Mouse (Mus musculus) spleen, adult 2 months (tissue): ENCODE results near the gene Hoxd13.

Source experiments
- CTCF ChIP-seq: fragments of 200-500 bp; IDR thresholded peaks from 2 replicates; pipeline ENCODE4 v1.5.1; 2011; ENCODE audit warnings: mild to moderate bottlenecking, inconsistent platforms; ENCODE audit not compliant: insufficient read depth, insufficient read length, insufficient replicate concordance; ENCODE audit errors: extremely low read depth
- POLR2A ChIP-seq: fragments of 200-500 bp; IDR thresholded peaks from 2 replicates; pipeline ENCODE4 v1.6.1; 2011; ENCODE audit warnings: low read depth, low read length, inconsistent platforms

DNA sequence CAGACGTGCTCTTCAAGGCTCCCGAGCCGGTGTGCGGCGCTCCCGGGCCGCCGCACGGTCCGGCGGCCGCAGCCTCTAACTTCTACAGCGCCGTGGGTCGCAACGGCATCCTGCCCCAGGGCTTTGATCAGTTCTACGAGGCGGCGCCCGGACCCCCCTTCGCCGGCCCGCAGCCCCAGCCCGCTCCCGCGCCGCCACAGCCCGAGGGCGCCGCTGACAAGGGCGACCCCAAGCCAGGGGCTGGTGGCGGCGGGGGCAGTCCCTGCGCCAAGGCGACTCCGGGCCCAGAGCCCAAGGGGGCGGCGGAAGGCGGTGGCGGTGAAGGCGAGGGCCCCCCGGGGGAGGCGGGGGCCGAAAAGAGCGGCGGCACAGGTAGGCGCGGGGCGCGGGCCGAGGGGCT lies 14.7 kb downstream of the Hoxd13 start:
- TF ChIP-seq POLR2A, result no peak
- TF ChIP-seq CTCF, result no peak
